Mouse (Mus musculus): ENCODE results near the gene Abcb11. TPM values are rescaled to one million over a fixed set of nuclear protein-coding genes. Genes with fewer than 3 reads are reported as not detected.

Gene Abcb11
- 609 TPM for polyA plus RNA-seq (2014; fragmentation: Illumina TruSeq; extraction: RNeasy Lipid Tissue Mini Kit (QIAGEN cat#74804); ENCODE audit: low read depth, low replicate concordance)

DNA sequence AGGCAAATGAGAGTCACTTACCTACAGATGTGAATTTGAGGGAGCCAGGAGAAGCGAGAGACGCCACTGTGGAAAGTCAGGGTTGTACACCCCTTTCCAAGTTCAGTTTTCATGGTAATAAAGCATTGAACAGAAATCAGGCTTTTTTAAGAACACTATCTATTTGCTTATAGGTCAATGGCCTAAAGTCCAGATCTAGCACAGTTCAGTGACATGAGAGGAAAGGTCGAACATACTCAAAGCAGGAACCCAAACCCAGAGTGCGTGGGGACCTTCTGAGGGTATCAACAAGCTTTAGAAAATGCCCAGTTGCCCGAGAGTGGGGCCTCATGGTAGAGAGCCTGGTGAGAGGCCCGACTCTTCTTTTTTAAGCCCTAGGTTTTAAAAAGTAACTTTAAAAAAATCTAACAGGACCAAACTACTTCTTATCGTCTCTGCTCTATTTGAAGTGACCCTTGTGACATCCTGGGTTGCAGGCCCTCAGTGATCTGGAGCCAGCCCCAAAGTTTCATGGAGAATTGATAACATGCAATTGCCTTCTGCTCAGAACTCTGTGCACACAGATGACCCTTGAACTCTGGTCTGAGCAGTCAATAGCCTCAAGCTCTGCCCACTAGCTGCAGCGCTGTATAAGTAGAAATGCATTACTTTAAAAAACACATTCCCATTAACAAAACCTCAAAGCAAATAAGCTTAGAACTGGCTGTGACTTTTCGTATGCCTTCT lies at the start of gene Abcb11:
Abcb11 (minus strand) TSS at position 121 of the 726 bp plus-strand sequence.

DNA sequence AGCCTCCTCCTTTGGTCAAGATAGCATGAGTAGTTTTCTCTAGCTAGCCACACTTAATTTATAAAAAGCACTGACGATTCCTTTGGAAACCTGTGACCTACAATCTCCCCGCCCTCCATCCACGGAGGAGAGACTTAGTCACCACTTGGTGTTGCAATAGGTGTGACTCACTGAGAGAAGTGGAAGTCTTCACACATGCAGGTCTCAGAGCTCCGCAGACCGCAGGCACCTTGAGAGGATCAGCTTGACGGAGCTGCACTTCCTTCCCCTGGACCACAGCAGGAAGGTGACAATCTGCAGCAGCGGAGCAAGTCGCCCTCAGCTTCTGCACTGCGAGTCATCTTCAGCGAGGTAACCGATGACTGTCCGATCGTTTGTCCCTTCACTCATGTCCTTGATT lies 37.9 kb upstream of the Abcb11 start, which contains the start of gene Dhrs9:
Dhrs9 (plus strand) TSS at position 165 of the 400 bp plus-strand sequence.

DNA sequence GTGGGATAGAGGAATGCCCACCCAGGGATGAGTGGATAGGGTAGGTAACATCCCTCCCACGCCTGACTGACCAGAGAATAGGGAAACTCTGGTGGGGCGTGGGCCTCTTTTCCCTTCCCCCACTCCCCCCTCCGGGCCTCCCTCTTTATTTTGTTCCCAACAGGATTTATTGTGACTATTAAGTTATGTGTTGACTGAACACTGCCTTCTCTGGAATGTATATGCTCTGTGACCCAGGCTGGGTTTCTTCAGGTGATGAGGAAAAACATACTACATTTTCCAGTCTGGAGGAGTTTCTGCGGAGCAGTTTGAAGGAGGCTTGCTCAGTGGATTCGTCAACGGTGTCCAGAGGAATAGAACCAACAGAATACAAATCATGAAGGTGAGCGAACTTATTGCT lies 131.6 kb downstream of the Abcb11 start, which contains the start of gene G6pc2:
G6pc2 (plus strand) TSS at position 301 of the 400 bp plus-strand sequence.

DNA sequence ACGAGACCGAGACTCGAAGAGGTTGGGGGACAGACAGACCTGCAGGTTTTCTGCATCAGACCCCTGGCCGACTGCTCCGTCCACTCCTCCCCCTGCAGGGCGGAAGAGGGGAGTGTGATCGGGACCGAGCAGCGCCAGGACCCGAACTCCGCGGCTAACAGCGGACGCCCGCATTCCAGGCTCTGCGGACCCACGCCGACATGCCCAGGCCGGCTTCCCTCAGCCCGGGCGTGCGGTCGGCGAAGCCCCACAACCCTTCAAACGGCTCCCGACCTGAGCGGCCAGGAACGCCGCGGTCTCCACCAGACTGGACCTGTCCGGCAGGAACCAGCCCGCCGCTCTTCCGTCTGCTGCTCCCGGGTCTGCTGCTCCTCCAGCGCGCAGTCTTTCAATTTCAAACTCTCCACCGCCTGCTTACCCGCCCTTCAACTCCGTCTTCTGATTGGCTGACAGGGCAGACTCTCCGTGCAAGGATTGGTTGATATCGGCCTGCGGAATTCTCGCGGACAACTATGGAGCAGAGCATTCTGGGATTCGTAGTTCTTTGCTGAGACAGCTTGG lies 136.5 kb downstream of the Abcb11 start, which contains the start of gene Spc25:
Spc25 (minus strand) TSS at position 404 of the 561 bp plus-strand sequence.

Other genes with a start within 250 kb of the Abcb11 start
- gene Nostrin, start 206.8 kb downstream of the Abcb11 start, polyA plus RNA-seq (2014; fragmentation: Illumina TruSeq; extraction: RNeasy Lipid Tissue Mini Kit (QIAGEN cat#74804); ENCODE audit: low read depth, low replicate concordance), result 36.6 TPM
- 11.6 TPM for gene Spc25, start 136.4 kb downstream of the Abcb11 start, polyA plus RNA-seq (2014; fragmentation: Illumina TruSeq; extraction: RNeasy Lipid Tissue Mini Kit (QIAGEN cat#74804); ENCODE audit: low read depth, low replicate concordance)
- not detected for gene G6pc2, start 131.5 kb downstream of the Abcb11 start, polyA plus RNA-seq (2014; fragmentation: Illumina TruSeq; extraction: RNeasy Lipid Tissue Mini Kit (QIAGEN cat#74804); ENCODE audit: low read depth, low replicate concordance)
- 5.3 TPM for gene Dhrs9, start 37.8 kb upstream of the Abcb11 start, polyA plus RNA-seq (2014; fragmentation: Illumina TruSeq; extraction: RNeasy Lipid Tissue Mini Kit (QIAGEN cat#74804); ENCODE audit: low read depth, low replicate concordance)
- gene Lrp2, start 243.4 kb upstream of the Abcb11 start, polyA plus RNA-seq (2014; fragmentation: Illumina TruSeq; extraction: RNeasy Lipid Tissue Mini Kit (QIAGEN cat#74804); ENCODE audit: low read depth, low replicate concordance), result 0.08 TPM